ENCODE assay signal across 20 mouse cellular contexts in genomic region chr15:17889309-17889708, GRCm38 (mm10).
DNase-seq lines count a peak whose midpoint lies in the region; ATAC-seq lines count a peak whose summit lies in the region.
"Had no signal": no experiment of that assay in that cellular context is flagged by ENCODE, and none has a peak within 500 bp of the region (broad histone marks: within the 10 kb centered on the region; RNA-seq: fewer than 3 reads in every experiment).

No protein-coding gene starts in this region.

- ATAC-seq in forebrain, embryonic 16.5 days = 0 out of 2 replicates have a peak, but pooled peaks have one; percentile 47
- ATAC-seq: intestine, postnatal 0 days had no signal

- no peak overlapping the region for H3K27ac ChIP-seq in forebrain, embryonic 16.5 days (ENCODE audit: low read length)
- H3K27ac ChIP-seq: embryonic facial prominence, embryonic 10.5 days; gastrocnemius, adult 2 months; heart, embryonic 13.5 days; hindbrain, embryonic 15.5 days; lung, embryonic 15.5 days had no signal

- intact Hi-C loops in left cerebral cortex, postnatal 4 days (cut with DNase I) = no loop called here

- H3K4me2 ChIP-seq in forebrain, embryonic 16.5 days (ENCODE audit: low read length) = no peak overlapping the region
- H3K4me2 ChIP-seq: heart, embryonic 13.5 days; hindbrain, embryonic 15.5 days; lung, embryonic 15.5 days had no signal

- DNase-seq in left cerebral cortex, adult 11 months (ENCODE audit: low spot score) = peak; percentile 44
- DNase-seq in left cerebral cortex, postnatal 4 days = no peak
- peak; percentile 19 to 21 for DNase-seq in layer of hippocampus, adult 8-10 months (ENCODE audit: low spot score in 2 of 2)
- DNase-seq in right cerebral cortex, postnatal 10 days (ENCODE audit: low spot score in 2 of 2) = peak; percentile 19 to 49
- no peak for DNase-seq in embryo, embryonic 9.5 days (ENCODE audit: extremely low spot score)
- DNase-seq in lung, postnatal 25 days (ENCODE audit: low spot score) = no peak
- DNase-seq: adrenal gland, adult 2 months; cerebellum, adult 11-12 months; cerebellum, postnatal 25 days; gastrocnemius, adult 2 months; heart, postnatal 36 days; kidney, postnatal 14 days; midbrain, embryonic 14.5 days; thymus, postnatal 36 days had no signal

- no peak overlapping the region for H3K9ac ChIP-seq in forebrain, embryonic 16.5 days (replicated peaks; ENCODE audit: low read depth, low read length)
- H3K9ac ChIP-seq: heart, embryonic 13.5 days; hindbrain, embryonic 15.5 days; lung, embryonic 15.5 days had no signal

- H3K36me3 ChIP-seq in forebrain, embryonic 16.5 days (ENCODE audit: control insufficient read depth, insufficient read depth) = no peaks in the 10 kb centered on the region
- H3K36me3 ChIP-seq: embryonic facial prominence, embryonic 10.5 days; heart, embryonic 13.5 days; hindbrain, embryonic 15.5 days; lung, embryonic 15.5 days had no signal

- no peaks in the 10 kb centered on the region for H3K9me3 ChIP-seq in forebrain, embryonic 16.5 days (ENCODE audit: control insufficient read depth, low read length)
- H3K9me3 ChIP-seq: embryonic facial prominence, embryonic 10.5 days; heart, embryonic 13.5 days; hindbrain, embryonic 15.5 days; lung, embryonic 15.5 days had no signal

- 60% methylated on average over 1 of the region's 1 CpGs for WGBS in forebrain, embryonic 16.5 days

- H3K4me3 ChIP-seq in forebrain, embryonic 16.5 days (replicated peaks; ENCODE audit: low read length) = no peak overlapping the region
- H3K4me3 ChIP-seq: embryonic facial prominence, embryonic 10.5 days; gastrocnemius, adult 2 months; heart, embryonic 13.5 days; hindbrain, embryonic 15.5 days; lung, embryonic 15.5 days had no signal

- H3K27me3 ChIP-seq in forebrain, embryonic 16.5 days (replicated peaks; ENCODE audit: control insufficient read depth, insufficient read depth, low read length) = no peaks in the 10 kb centered on the region
- H3K27me3 ChIP-seq: heart, embryonic 13.5 days; hindbrain, embryonic 15.5 days; lung, embryonic 15.5 days had no signal

- no peaks in the 10 kb centered on the region for H3K4me1 ChIP-seq in forebrain, embryonic 16.5 days (replicated peaks; ENCODE audit: control insufficient read depth, insufficient read depth, low read length)
- H3K4me1 ChIP-seq: embryonic facial prominence, embryonic 10.5 days; heart, embryonic 13.5 days; hindbrain, embryonic 15.5 days; lung, embryonic 15.5 days had no signal

Comparison
In these comparisons a context has a peak if more than half of its experiments do, and no peak if none do; other contexts are left out.
1. DNase-seq: peak in left cerebral cortex, adult 11 months (single experiment), layer of hippocampus, adult 8-10 months (2 of 2) and right cerebral cortex, postnatal 10 days (2 of 2); none in left cerebral cortex, postnatal 4 days (single experiment), embryo, embryonic 9.5 days (single experiment) and lung, postnatal 25 days (single experiment).